Mouse (Mus musculus) small intestine, adult 2 months (tissue): ENCODE measurements around the gene Gemin7.

Source experiments
- CTCF ChIP-seq: fragments of 200-500 bp; IDR thresholded peaks from 2 replicates; pipeline ENCODE4 v1.5.1; 2012; ENCODE audit warnings: low read depth, mild to moderate bottlenecking, control low read depth, inconsistent platforms, low read length, moderate library complexity, mixed read lengths; ENCODE audit not compliant: insufficient replicate concordance, insufficient read length; ENCODE audit errors: extremely low read depth
- POLR2A ChIP-seq: fragments of 200-500 bp; IDR thresholded peaks from 2 replicates; pipeline ENCODE4 v1.6.1; 2012; ENCODE audit warnings: low read depth, mild to moderate bottlenecking, control low read depth, inconsistent platforms, low read length, moderate library complexity

DNA sequence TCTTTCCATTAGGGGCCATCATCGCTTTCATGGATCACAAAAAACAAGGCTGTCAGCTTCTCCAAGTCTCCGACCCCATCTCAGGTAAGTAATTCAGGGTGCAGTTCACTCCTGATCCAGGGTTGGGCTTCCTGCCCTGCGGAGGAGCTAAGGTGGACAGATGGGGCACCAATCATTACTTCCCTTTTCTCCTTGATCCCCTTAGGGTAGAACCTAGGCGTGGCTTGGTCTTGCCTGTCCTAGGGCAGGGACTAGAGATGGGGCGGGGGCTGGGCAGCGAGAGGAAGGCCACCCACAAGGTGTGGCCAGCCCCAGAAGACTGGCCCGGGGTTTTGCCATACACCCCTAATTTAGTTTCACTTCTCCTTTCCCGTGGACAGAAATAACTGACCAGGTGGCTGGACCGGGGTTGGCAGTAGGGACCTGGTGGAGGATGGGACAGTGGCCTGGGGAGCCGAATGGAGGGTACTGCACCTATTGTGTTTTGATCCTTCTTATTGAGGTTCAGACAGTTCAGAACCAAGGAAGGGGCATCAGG, 551 bp upstream of the Gemin7 start:
- TF ChIP-seq POLR2A (no peak), CTCF (no peak)
